Mouse (Mus musculus): ENCODE data around the gene Knop1.

DNA sequence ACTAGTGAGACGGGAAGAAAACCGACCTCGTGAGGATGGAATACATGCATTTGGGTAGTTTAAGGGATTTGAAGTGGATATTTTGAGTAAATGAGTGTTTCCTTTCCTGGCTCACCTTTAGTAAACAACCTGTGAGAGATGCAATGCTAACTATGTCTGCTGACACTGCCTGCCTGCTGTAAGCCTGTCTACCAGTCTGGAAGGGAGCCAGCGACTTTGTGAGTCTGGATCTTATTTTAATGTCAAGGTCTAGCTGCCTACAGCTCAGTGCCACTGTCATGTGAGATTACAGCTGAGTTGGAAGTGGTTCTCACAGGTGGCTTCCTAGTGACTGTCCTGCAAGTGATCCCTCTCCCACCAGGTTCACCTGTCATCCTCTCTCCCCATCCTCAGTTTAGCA is 48.5 kb upstream of the Knop1 start:
- TF ChIP-seq CTCF (IDR thresholded peaks at IDR 0.05) (no peak), POLR2A (IDR thresholded peaks at IDR 0.05; ENCODE audit: insufficient read depth, low read depth, low read length) (no peak)

Data from heart, adult 2 months (tissue).